Mouse (Mus musculus): ENCODE measurements around the gene Gm28269. TPM values are rescaled to one million over a fixed set of nuclear protein-coding genes. Genes with fewer than 3 reads are reported as not detected.

Gene Gm28269
- polyA plus RNA-seq (2011; ENCODE audit: insufficient read length, low read depth, missing spikeins) = not detected in 2 replicates

- Histone ChIP-seq H3K4me3 (ENCODE audit: insufficient read depth, low read length) (no peak within 1 kb of the TSS), H3K4me1 (ENCODE audit: control insufficient read depth, insufficient read depth, low read length) (no peaks in the 10 kb centered on the region), H3K27ac (ENCODE audit: insufficient read depth, low read length) (no peak within 1 kb of the TSS)
- no peak for TF ChIP-seq POLR2A (IDR thresholded peaks at IDR 0.05; ENCODE audit: low read depth, low read length)
- no peak for TF ChIP-seq CTCF (IDR thresholded peaks at IDR 0.05; ENCODE audit: borderline replicate concordance, insufficient read depth, low read length)
These were observed at the start of gene Gm28269 for GRCm38 (mm10) chrX:21744997-21745396. TSS of gene Gm28269 (minus strand) at chrX:21745097.

GRCm38 (mm10) chrX:21716885-21717284 is 28.0 kb downstream of the Gm28269 start:
- H3K27ac ChIP-seq (ENCODE audit: insufficient read depth, low read length) = no peak overlapping the region
- no peak overlapping the region for H3K4me3 ChIP-seq (ENCODE audit: insufficient read depth, low read length)
- TF ChIP-seq CTCF (IDR thresholded peaks at IDR 0.05; ENCODE audit: borderline replicate concordance, insufficient read depth, low read length) = no peak
- TF ChIP-seq POLR2A (IDR thresholded peaks at IDR 0.05; ENCODE audit: low read depth, low read length) = no peak
- no peaks in the 10 kb centered on the region for H3K4me1 ChIP-seq (ENCODE audit: control insufficient read depth, insufficient read depth, low read length)

GRCm38 (mm10) chrX:21715293-21715692 is 29.6 kb downstream of the Gm28269 start:
- no peak overlapping the region for H3K4me3 ChIP-seq (ENCODE audit: insufficient read depth, low read length)
- H3K4me1 ChIP-seq (ENCODE audit: control insufficient read depth, insufficient read depth, low read length) = no peaks in the 10 kb centered on the region

GRCm38 (mm10) chrX:21714829-21715228 is 30.1 kb downstream of the Gm28269 start, which contains the start of gene Slc6a14:
TSS of gene Slc6a14 (plus strand) at chrX:21714896.
- no peak within 1 kb of the TSS for H3K27ac ChIP-seq (ENCODE audit: insufficient read depth, low read length)
- TF ChIP-seq POLR2A (IDR thresholded peaks at IDR 0.05; ENCODE audit: low read depth, low read length) (no peak), CTCF (IDR thresholded peaks at IDR 0.05; ENCODE audit: borderline replicate concordance, insufficient read depth, low read length) (no peak)
- H3K4me3 ChIP-seq (ENCODE audit: insufficient read depth, low read length) = no peak within 1 kb of the TSS
- no peaks in the 10 kb centered on the region for H3K4me1 ChIP-seq (ENCODE audit: control insufficient read depth, insufficient read depth, low read length)

More at GRCm38 (mm10) chrX:21715293-21715692, 29.6 kb downstream of the Gm28269 start:
- H3K27ac ChIP-seq (ENCODE audit: insufficient read depth, low read length) = no peak overlapping the region
- TF ChIP-seq CTCF (IDR thresholded peaks at IDR 0.05; ENCODE audit: borderline replicate concordance, insufficient read depth, low read length) = no peak
- TF ChIP-seq POLR2A (IDR thresholded peaks at IDR 0.05; ENCODE audit: low read depth, low read length) = no peak

GRCm38 (mm10) chrX:21704470-21704869 is 40.4 kb downstream of the Gm28269 start:
- no peak for TF ChIP-seq CTCF (IDR thresholded peaks at IDR 0.05; ENCODE audit: borderline replicate concordance, insufficient read depth, low read length)
- no peak for TF ChIP-seq POLR2A (IDR thresholded peaks at IDR 0.05; ENCODE audit: low read depth, low read length)
- no peak overlapping the region for H3K4me3 ChIP-seq (ENCODE audit: insufficient read depth, low read length)
- H3K27ac ChIP-seq (ENCODE audit: insufficient read depth, low read length) = no peak overlapping the region
- H3K4me1 ChIP-seq (ENCODE audit: control insufficient read depth, insufficient read depth, low read length) = no peaks in the 10 kb centered on the region

- Histone ChIP-seq H3K27ac (ENCODE audit: insufficient read depth, low read length) (no peak overlapping the region), H3K4me1 (ENCODE audit: control insufficient read depth, insufficient read depth, low read length) (no peaks in the 10 kb centered on the region), H3K4me3 (ENCODE audit: insufficient read depth, low read length) (no peak overlapping the region)
- TF ChIP-seq POLR2A (IDR thresholded peaks at IDR 0.05; ENCODE audit: low read depth, low read length) (no peak), CTCF (IDR thresholded peaks at IDR 0.05; ENCODE audit: borderline replicate concordance, insufficient read depth, low read length) (no peak)
These were observed 43.3 kb downstream of the Gm28269 start for GRCm38 (mm10) chrX:21701646-21702045.

- Histone ChIP-seq H3K27ac (ENCODE audit: insufficient read depth, low read length) (no peak overlapping the region), H3K4me1 (ENCODE audit: control insufficient read depth, insufficient read depth, low read length) (no peaks in the 10 kb centered on the region), H3K4me3 (ENCODE audit: insufficient read depth, low read length) (no peak overlapping the region)
- TF ChIP-seq POLR2A (IDR thresholded peaks at IDR 0.05; ENCODE audit: low read depth, low read length) = no peak
- no peak for TF ChIP-seq CTCF (IDR thresholded peaks at IDR 0.05; ENCODE audit: borderline replicate concordance, insufficient read depth, low read length)
These were observed 49.2 kb downstream of the Gm28269 start for GRCm38 (mm10) chrX:21695687-21696086.

- H3K27ac ChIP-seq (ENCODE audit: insufficient read depth, low read length) = no peak overlapping the region
These were observed 49.7 kb downstream of the Gm28269 start for GRCm38 (mm10) chrX:21695220-21695619.

More at GRCm38 (mm10) chrX:21695220-21695619, 49.7 kb downstream of the Gm28269 start:
- TF ChIP-seq CTCF (IDR thresholded peaks at IDR 0.05; ENCODE audit: borderline replicate concordance, insufficient read depth, low read length) (no peak), POLR2A (IDR thresholded peaks at IDR 0.05; ENCODE audit: low read depth, low read length) (no peak)
- Histone ChIP-seq H3K4me1 (ENCODE audit: control insufficient read depth, insufficient read depth, low read length) (no peaks in the 10 kb centered on the region), H3K4me3 (ENCODE audit: insufficient read depth, low read length) (no peak overlapping the region)

Other genes starting within 250 kb of the Gm28269 start
- not detected in 2 replicates for gene Slc6a14, start 30.2 kb downstream of the Gm28269 start, polyA plus RNA-seq (2011; ENCODE audit: insufficient read length, low read depth, missing spikeins)

Measured in embryonic fibroblast, embryonic 13.5 days (primary cell).